Mouse (Mus musculus) spleen, adult 2 months (tissue): Measurements from ENCODE around the gene Olfr1380.
"Not testable (repeated sequence)": the region's sequence is repeated elsewhere in the genome, so short reads cannot be mapped to it uniquely, and the experiment has no call there.

Experiments used
- CTCF ChIP-seq: fragments of 200-500 bp; IDR thresholded peaks from 2 replicates; pipeline ENCODE4 v1.5.1; 2011; ENCODE audit warnings: mild to moderate bottlenecking, inconsistent platforms; ENCODE audit not compliant: insufficient read depth, insufficient read length, insufficient replicate concordance; ENCODE audit errors: extremely low read depth
- POLR2A ChIP-seq: fragments of 200-500 bp; IDR thresholded peaks from 2 replicates; pipeline ENCODE4 v1.6.1; 2011; ENCODE audit warnings: low read depth, low read length, inconsistent platforms

GRCm38 (mm10) chr11:49543149-49543548 is 13.5 kb upstream of the Olfr1380 start, which contains the start of gene Olfr1381:
- TF ChIP-seq CTCF, POLR2A: not testable (repeated sequence)
